Mouse (Mus musculus): ENCODE measurements around the gene E2f3.

The E2f3 gene

GRCm38 (mm10) chr13:29916561-29916960, 69.3 kb downstream of the E2f3 start:
- no peak for DNase-seq (ENCODE audit: low spot score)

- no peak for DNase-seq (ENCODE audit: low spot score)
Observed at GRCm38 (mm10) chr13:29913606-29914005, 72.3 kb downstream of the E2f3 start.

- no peak for DNase-seq (ENCODE audit: low spot score)
Observed at GRCm38 (mm10) chr13:29913061-29913460, 72.8 kb downstream of the E2f3 start.

GRCm38 (mm10) chr13:29912251-29912650, 73.6 kb downstream of the E2f3 start:
- DNase-seq (ENCODE audit: low spot score), result no peak

GRCm38 (mm10) chr13:29911141-29911540, 74.7 kb downstream of the E2f3 start:
- DNase-seq (ENCODE audit: low spot score), result no peak

GRCm38 (mm10) chr13:29908431-29908830, 77.4 kb downstream of the E2f3 start:
- no peak for DNase-seq (ENCODE audit: low spot score)

- no peak for DNase-seq (ENCODE audit: low spot score)
Observed at GRCm38 (mm10) chr13:29907995-29908394, 77.9 kb downstream of the E2f3 start.

- no peak for DNase-seq (ENCODE audit: low spot score)
Observed at GRCm38 (mm10) chr13:29906734-29907133, 79.1 kb downstream of the E2f3 start.

- DNase-seq (ENCODE audit: low spot score), result no peak
Observed at GRCm38 (mm10) chr13:29903341-29903740, 82.5 kb downstream of the E2f3 start.

- no peak for DNase-seq (ENCODE audit: low spot score)
Observed at GRCm38 (mm10) chr13:29902676-29903075, 83.2 kb downstream of the E2f3 start.

- no peak for DNase-seq (ENCODE audit: low spot score)
Observed at GRCm38 (mm10) chr13:29901641-29902040, 84.2 kb downstream of the E2f3 start.

- no peak for DNase-seq (ENCODE audit: low spot score)
Observed at GRCm38 (mm10) chr13:29866780-29867179, 119.1 kb downstream of the E2f3 start.

GRCm38 (mm10) chr13:29864331-29864730, 121.5 kb downstream of the E2f3 start:
- no peak for DNase-seq (ENCODE audit: low spot score)

- DNase-seq (ENCODE audit: low spot score), result no peak
Observed at GRCm38 (mm10) chr13:29860087-29860486, 125.8 kb downstream of the E2f3 start.

GRCm38 (mm10) chr13:29857436-29857835, 128.4 kb downstream of the E2f3 start:
- no peak for DNase-seq (ENCODE audit: low spot score)
